Mouse (Mus musculus): ENCODE results near the gene Kif13a. TPM values are rescaled to one million over a fixed set of nuclear protein-coding genes. Genes with fewer than 3 reads are reported as not detected.

Kif13a gene
- polyA plus RNA-seq, 1 experiment from 2014 or later: 13.8 TPM

- Histone ChIP-seq H3K27me3 (replicated peaks; ENCODE audit: control insufficient read depth, insufficient read depth, low read length) (no peaks in the 10 kb centered on the region), H3K9ac (ENCODE audit: low read depth, low read length) (no peak overlapping the region), H3K4me2 (no peak overlapping the region), H3K9me3 (ENCODE audit: control insufficient read depth, low read length) (no peaks in the 10 kb centered on the region), H3K4me1 (replicated peaks; ENCODE audit: control insufficient read depth, insufficient read depth, low read length) (peaks cover 6% of the 10 kb centered on the region; the same call in 1 of the 2 replicates), H3K27ac (ENCODE audit: low read depth, low read length) (no peak overlapping the region), H3K4me3 (ENCODE audit: low read depth, low read length) (no peak overlapping the region), H3K36me3 (ENCODE audit: control insufficient read depth, insufficient read depth, low read length) (no peaks in the 10 kb centered on the region)
- 67% methylated on average over 2 of the region's 2 CpGs for WGBS
- DNase-seq (ENCODE audit: low spot score) (no peak), ATAC-seq (replicated peaks; ENCODE audit: low FRiP score) (peak; percentile 83)
Observed at GRCm38 (mm10) chr13:46742367-46742766, 187.3 kb downstream of the Kif13a start.

GRCm38 (mm10) chr13:46739426-46739825 lies 190.2 kb downstream of the Kif13a start:
- Histone ChIP-seq H3K27ac (ENCODE audit: low read depth, low read length) (no peak overlapping the region), H3K9ac (ENCODE audit: low read depth, low read length) (no peak overlapping the region), H3K4me1 (replicated peaks; ENCODE audit: control insufficient read depth, insufficient read depth, low read length) (peaks cover 12% of the 10 kb centered on the region), H3K4me3 (ENCODE audit: low read depth, low read length) (no peak overlapping the region), H3K27me3 (replicated peaks; ENCODE audit: control insufficient read depth, insufficient read depth, low read length) (no peaks in the 10 kb centered on the region), H3K9me3 (ENCODE audit: control insufficient read depth, low read length) (no peaks in the 10 kb centered on the region), H3K36me3 (ENCODE audit: control insufficient read depth, insufficient read depth, low read length) (no peaks in the 10 kb centered on the region), H3K4me2 (no peak overlapping the region)
- ATAC-seq (replicated peaks; ENCODE audit: low FRiP score) (no peak), DNase-seq (ENCODE audit: low spot score) (no peak)
- WGBS: 73% methylated on average over 7 of the region's 7 CpGs

- H3K4me2 ChIP-seq: no peak overlapping the region
- ATAC-seq (replicated peaks; ENCODE audit: low FRiP score) (no peak), DNase-seq (ENCODE audit: low spot score) (peak; percentile 28)
- no peak overlapping the region for H3K9ac ChIP-seq (ENCODE audit: low read depth, low read length)
- H3K27ac ChIP-seq (ENCODE audit: low read depth, low read length): no peak overlapping the region
- H3K4me3 ChIP-seq (ENCODE audit: low read depth, low read length): no peak overlapping the region
- H3K36me3 ChIP-seq (ENCODE audit: control insufficient read depth, insufficient read depth, low read length): no peaks in the 10 kb centered on the region
- H3K4me1 ChIP-seq (replicated peaks; ENCODE audit: control insufficient read depth, insufficient read depth, low read length): peaks cover 10% of the 10 kb centered on the region
- no peaks in the 10 kb centered on the region for H3K27me3 ChIP-seq (replicated peaks; ENCODE audit: control insufficient read depth, insufficient read depth, low read length)
- 68% methylated on average over 4 of the region's 4 CpGs for WGBS
- no peaks in the 10 kb centered on the region for H3K9me3 ChIP-seq (ENCODE audit: control insufficient read depth, low read length)
Observed at GRCm38 (mm10) chr13:46737482-46737881, 192.2 kb downstream of the Kif13a start.

- Histone ChIP-seq H3K4me1 (replicated peaks; ENCODE audit: control insufficient read depth, insufficient read depth, low read length) (peaks cover 8% of the 10 kb centered on the region), H3K9ac (ENCODE audit: low read depth, low read length) (peak overlapping the region; percentile 75), H3K27me3 (replicated peaks; ENCODE audit: control insufficient read depth, insufficient read depth, low read length) (no peaks in the 10 kb centered on the region), H3K4me3 (ENCODE audit: low read depth, low read length) (peak overlapping the region; percentile 65), H3K36me3 (ENCODE audit: control insufficient read depth, insufficient read depth, low read length) (no peaks in the 10 kb centered on the region), H3K4me2 (peak overlapping the region; percentile 97), H3K27ac (ENCODE audit: low read depth, low read length) (no peak overlapping the region; the same call in 1 of the 2 replicates), H3K9me3 (ENCODE audit: control insufficient read depth, low read length) (no peaks in the 10 kb centered on the region)
- DNase-seq (ENCODE audit: low spot score): peak; percentile 39
- peak; percentile 41; the same call in 1 of the 2 replicates for ATAC-seq (replicated peaks; ENCODE audit: low FRiP score)
- 2% methylated on average over 12 of the region's 12 CpGs for WGBS
Observed at GRCm38 (mm10) chr13:46736479-46736865, 193.2 kb downstream of the Kif13a start.

GRCm38 (mm10) chr13:46735808-46736478 lies 193.7 kb downstream of the Kif13a start:
- Histone ChIP-seq H3K4me1 (replicated peaks; ENCODE audit: control insufficient read depth, insufficient read depth, low read length) (peaks cover 8% of the 10 kb centered on the region), H3K4me2 (peak overlapping the region; percentile 97), H3K36me3 (ENCODE audit: control insufficient read depth, insufficient read depth, low read length) (no peaks in the 10 kb centered on the region), H3K4me3 (ENCODE audit: low read depth, low read length) (peak overlapping the region; percentile 65), H3K27me3 (replicated peaks; ENCODE audit: control insufficient read depth, insufficient read depth, low read length) (no peaks in the 10 kb centered on the region), H3K9me3 (ENCODE audit: control insufficient read depth, low read length) (no peaks in the 10 kb centered on the region), H3K27ac (ENCODE audit: low read depth, low read length) (no peak overlapping the region; the same call in 1 of the 2 replicates), H3K9ac (ENCODE audit: low read depth, low read length) (peak overlapping the region; percentile 75)
- DNase-seq (ENCODE audit: low spot score) (peak; percentile 77), ATAC-seq (replicated peaks; ENCODE audit: low FRiP score) (peak; percentile 79)
- under 1% methylated on average over 20 of the region's 20 CpGs for WGBS

- Histone ChIP-seq H3K27ac (ENCODE audit: low read depth, low read length) (no peak overlapping the region), H3K27me3 (replicated peaks; ENCODE audit: control insufficient read depth, insufficient read depth, low read length) (no peaks in the 10 kb centered on the region), H3K4me2 (peak overlapping the region; percentile 97), H3K4me1 (replicated peaks; ENCODE audit: control insufficient read depth, insufficient read depth, low read length) (peaks cover 6% of the 10 kb centered on the region), H3K9me3 (ENCODE audit: control insufficient read depth, low read length) (no peaks in the 10 kb centered on the region), H3K4me3 (ENCODE audit: low read depth, low read length) (peak overlapping the region; percentile 65), H3K36me3 (ENCODE audit: control insufficient read depth, insufficient read depth, low read length) (no peaks in the 10 kb centered on the region), H3K9ac (ENCODE audit: low read depth, low read length) (peak overlapping the region; percentile 75)
- peak; percentile 19 for DNase-seq (ENCODE audit: low spot score)
- WGBS: 28% methylated on average over 11 of the region's 11 CpGs
- peak; percentile 40; the same call in 1 of the 2 replicates for ATAC-seq (replicated peaks; ENCODE audit: low FRiP score)
Observed at GRCm38 (mm10) chr13:46735219-46735807, 194.4 kb downstream of the Kif13a start.

- Histone ChIP-seq H3K9me3 (ENCODE audit: control insufficient read depth, low read length) (no peaks in the 10 kb centered on the region), H3K4me2 (no peak overlapping the region), H3K36me3 (ENCODE audit: control insufficient read depth, insufficient read depth, low read length) (no peaks in the 10 kb centered on the region), H3K27me3 (replicated peaks; ENCODE audit: control insufficient read depth, insufficient read depth, low read length) (no peaks in the 10 kb centered on the region), H3K4me1 (replicated peaks; ENCODE audit: control insufficient read depth, insufficient read depth, low read length) (peaks cover 3% of the 10 kb centered on the region), H3K27ac (ENCODE audit: low read depth, low read length) (no peak overlapping the region), H3K9ac (ENCODE audit: low read depth, low read length) (no peak overlapping the region), H3K4me3 (ENCODE audit: low read depth, low read length) (no peak overlapping the region)
- ATAC-seq (replicated peaks; ENCODE audit: low FRiP score) (no peak), DNase-seq (ENCODE audit: low spot score) (no peak)
- WGBS: 82% methylated on average over 2 of the region's 2 CpGs
Observed at GRCm38 (mm10) chr13:46729998-46730397, 199.7 kb downstream of the Kif13a start.

GRCm38 (mm10) chr13:46728411-46728810 lies 201.3 kb downstream of the Kif13a start:
- Histone ChIP-seq H3K4me1 (replicated peaks; ENCODE audit: control insufficient read depth, insufficient read depth, low read length) (peaks cover 10% of the 10 kb centered on the region), H3K9ac (ENCODE audit: low read depth, low read length) (peak overlapping the region; percentile 69), H3K36me3 (ENCODE audit: control insufficient read depth, insufficient read depth, low read length) (no peaks in the 10 kb centered on the region), H3K4me3 (ENCODE audit: low read depth, low read length) (peak overlapping the region; percentile 73), H3K27me3 (replicated peaks; ENCODE audit: control insufficient read depth, insufficient read depth, low read length) (no peaks in the 10 kb centered on the region), H3K27ac (ENCODE audit: low read depth, low read length) (peak overlapping the region; percentile 56; the same call in 1 of the 2 replicates), H3K4me2 (peak overlapping the region; percentile 70), H3K9me3 (ENCODE audit: control insufficient read depth, low read length) (no peaks in the 10 kb centered on the region)
- WGBS: 25% methylated on average over 5 of the region's 5 CpGs
- ATAC-seq (replicated peaks; ENCODE audit: low FRiP score) (no peak), DNase-seq (ENCODE audit: low spot score) (no peak)

Data from liver, embryonic 11.5 days (tissue).